Mouse (Mus musculus) heart, adult 9 months (tissue): Measurements from ENCODE around the gene Rtn1.
A peak's percentile ranks its signal among the peaks of the same experiment; 100 is the strongest.

Source experiments
- DNase-seq, 2 experiments: peaks; one replicate each; pipeline ENCODE4 v3.0.0; 2022; ENCODE audit warnings: low spot score in 2 of 2

Gene Rtn1

GRCm38 (mm10) chr12:72374823-72375225 lies 34.0 kb downstream of the Rtn1 start:
- no peak for DNase-seq

- no peak for DNase-seq
Observed at GRCm38 (mm10) chr12:72373916-72374615, 34.8 kb downstream of the Rtn1 start.

- no peak for DNase-seq
Observed at GRCm38 (mm10) chr12:72370081-72370480, 38.8 kb downstream of the Rtn1 start.

- no peak for DNase-seq
Observed at GRCm38 (mm10) chr12:72366763-72367162, 42.1 kb downstream of the Rtn1 start.

GRCm38 (mm10) chr12:72366104-72366437 lies 42.8 kb downstream of the Rtn1 start:
- no peak for DNase-seq

GRCm38 (mm10) chr12:72365231-72366103 lies 43.4 kb downstream of the Rtn1 start:
- no peak for DNase-seq

GRCm38 (mm10) chr12:72364543-72364942 lies 44.3 kb downstream of the Rtn1 start:
- DNase-seq: no peak

GRCm38 (mm10) chr12:72361701-72362354 lies 47.0 kb downstream of the Rtn1 start:
- peak in 1 of 2 experiments; percentile 16 for DNase-seq

- no peak for DNase-seq
Observed at GRCm38 (mm10) chr12:72360926-72361615, 47.8 kb downstream of the Rtn1 start.

GRCm38 (mm10) chr12:72359903-72360302 lies 49.0 kb downstream of the Rtn1 start:
- no peak for DNase-seq

- no peak for DNase-seq
Observed at GRCm38 (mm10) chr12:72357667-72358420, 51.0 kb downstream of the Rtn1 start.

- no peak for DNase-seq
Observed at GRCm38 (mm10) chr12:72354241-72354640, 54.6 kb downstream of the Rtn1 start.

GRCm38 (mm10) chr12:72353506-72353905 lies 55.3 kb downstream of the Rtn1 start:
- no peak for DNase-seq

- DNase-seq: no peak
Observed at GRCm38 (mm10) chr12:72348508-72348907, 60.3 kb downstream of the Rtn1 start.

- DNase-seq: no peak
Observed at GRCm38 (mm10) chr12:72347184-72347583, 61.7 kb downstream of the Rtn1 start.

- no peak for DNase-seq
Observed at GRCm38 (mm10) chr12:72343639-72344038, 65.2 kb downstream of the Rtn1 start.

GRCm38 (mm10) chr12:72336009-72336408 lies 72.8 kb downstream of the Rtn1 start:
- DNase-seq: no peak

- no peak for DNase-seq
Observed at GRCm38 (mm10) chr12:72332488-72333013, 76.3 kb downstream of the Rtn1 start.

- no peak for DNase-seq
Observed at GRCm38 (mm10) chr12:72331912-72332487, 76.9 kb downstream of the Rtn1 start.

- no peak for DNase-seq
Observed at GRCm38 (mm10) chr12:72326087-72326486, 82.8 kb downstream of the Rtn1 start.

GRCm38 (mm10) chr12:72325025-72325424 lies 83.8 kb downstream of the Rtn1 start:
- no peak for DNase-seq
